Mouse (Mus musculus): ENCODE results near the gene Gm20388. TPM values are rescaled to one million over a fixed set of nuclear protein-coding genes. Genes with fewer than 3 reads are reported as not detected.

Gm20388 gene
- polyA plus RNA-seq, 1 experiment from 2014 or later: 7.4 TPM

GRCm38 (mm10) chr8:123505267-123505666, 3594.6 kb downstream of the Gm20388 start:
- H3K4me3 ChIP-seq (replicated peaks; ENCODE audit: low read length): no peak overlapping the region
- ATAC-seq (ENCODE audit: insufficient read depth, low FRiP score): no peak
- H3K27ac ChIP-seq (ENCODE audit: low read length): no peak overlapping the region
- H3K4me2 ChIP-seq (ENCODE audit: low read depth, low read length): no peak overlapping the region
- WGBS: 78% methylated on average over 4 of the region's 4 CpGs
- H3K9ac ChIP-seq (ENCODE audit: low read length): no peak overlapping the region
- H3K9me3 ChIP-seq (replicated peaks; ENCODE audit: control insufficient read depth, low read length): no peaks in the 10 kb centered on the region
- no peaks in the 10 kb centered on the region for H3K27me3 ChIP-seq (ENCODE audit: control insufficient read depth, insufficient read depth, low read length)
- H3K36me3 ChIP-seq (ENCODE audit: control insufficient read depth, insufficient read depth, low read length): peaks cover 24% of the 10 kb centered on the region
- H3K4me1 ChIP-seq (ENCODE audit: control insufficient read depth, insufficient read depth, low read length): no peaks in the 10 kb centered on the region

GRCm38 (mm10) chr8:123505695-123506094, 3595.1 kb downstream of the Gm20388 start:
- no peak overlapping the region for H3K27ac ChIP-seq (ENCODE audit: low read length)
- H3K27me3 ChIP-seq (ENCODE audit: control insufficient read depth, insufficient read depth, low read length): no peaks in the 10 kb centered on the region
- no peaks in the 10 kb centered on the region for H3K9me3 ChIP-seq (replicated peaks; ENCODE audit: control insufficient read depth, low read length)
- no peak overlapping the region for H3K4me3 ChIP-seq (replicated peaks; ENCODE audit: low read length)
- no peak overlapping the region for H3K4me2 ChIP-seq (ENCODE audit: low read depth, low read length)
- no peaks in the 10 kb centered on the region for H3K4me1 ChIP-seq (ENCODE audit: control insufficient read depth, insufficient read depth, low read length)
- H3K9ac ChIP-seq (ENCODE audit: low read length): no peak overlapping the region
- 80% methylated on average over 9 of the region's 9 CpGs for WGBS
- ATAC-seq (ENCODE audit: insufficient read depth, low FRiP score): no peak
- peaks cover 24% of the 10 kb centered on the region for H3K36me3 ChIP-seq (ENCODE audit: control insufficient read depth, insufficient read depth, low read length)

GRCm38 (mm10) chr8:123507153-123507552, 3596.5 kb downstream of the Gm20388 start:
- 89% methylated on average over 5 of the region's 5 CpGs for WGBS
- Histone ChIP-seq H3K4me1 (ENCODE audit: control insufficient read depth, insufficient read depth, low read length) (no peaks in the 10 kb centered on the region), H3K9me3 (replicated peaks; ENCODE audit: control insufficient read depth, low read length) (no peaks in the 10 kb centered on the region), H3K4me3 (replicated peaks; ENCODE audit: low read length) (no peak overlapping the region), H3K27ac (ENCODE audit: low read length) (no peak overlapping the region), H3K4me2 (ENCODE audit: low read depth, low read length) (no peak overlapping the region), H3K36me3 (ENCODE audit: control insufficient read depth, insufficient read depth, low read length) (peaks cover 20% of the 10 kb centered on the region), H3K9ac (ENCODE audit: low read length) (no peak overlapping the region), H3K27me3 (ENCODE audit: control insufficient read depth, insufficient read depth, low read length) (no peaks in the 10 kb centered on the region)
- ATAC-seq (ENCODE audit: insufficient read depth, low FRiP score): no peak

- WGBS: 69% methylated on average over 5 of the region's 5 CpGs
- H3K27ac ChIP-seq (ENCODE audit: low read length): no peak overlapping the region
Measured at GRCm38 (mm10) chr8:123510819-123511218, 3600.2 kb downstream of the Gm20388 start.

GRCm38 (mm10) chr8:123514136-123514535, 3603.5 kb downstream of the Gm20388 start:
- H3K27me3 ChIP-seq (ENCODE audit: control insufficient read depth, insufficient read depth, low read length): peaks cover 39% of the 10 kb centered on the region
- no peak for ATAC-seq (ENCODE audit: insufficient read depth, low FRiP score)
- no peak overlapping the region for H3K27ac ChIP-seq (ENCODE audit: low read length)
- WGBS: 3% methylated on average over 9 of the region's 9 CpGs
- H3K4me2 ChIP-seq (ENCODE audit: low read depth, low read length): peak overlapping the region; percentile 100
- H3K9ac ChIP-seq (ENCODE audit: low read length): peak overlapping the region; percentile 75
- H3K9me3 ChIP-seq (replicated peaks; ENCODE audit: control insufficient read depth, low read length): no peaks in the 10 kb centered on the region
- H3K36me3 ChIP-seq (ENCODE audit: control insufficient read depth, insufficient read depth, low read length): no peaks in the 10 kb centered on the region
- peak overlapping the region; percentile 67 for H3K4me3 ChIP-seq (replicated peaks; ENCODE audit: low read length)
- H3K4me1 ChIP-seq (ENCODE audit: control insufficient read depth, insufficient read depth, low read length): peaks cover 10% of the 10 kb centered on the region

More at GRCm38 (mm10) chr8:123510819-123511218, 3600.2 kb downstream of the Gm20388 start:
- Histone ChIP-seq H3K27me3 (ENCODE audit: control insufficient read depth, insufficient read depth, low read length) (peaks cover 30% of the 10 kb centered on the region), H3K4me1 (ENCODE audit: control insufficient read depth, insufficient read depth, low read length) (0 out of 2 replicates have a peak, but pooled peaks cover 6% of the 10 kb centered on the region), H3K36me3 (ENCODE audit: control insufficient read depth, insufficient read depth, low read length) (no peaks in the 10 kb centered on the region), H3K4me2 (ENCODE audit: low read depth, low read length) (no peak overlapping the region), H3K9ac (ENCODE audit: low read length) (no peak overlapping the region), H3K4me3 (replicated peaks; ENCODE audit: low read length) (no peak overlapping the region), H3K9me3 (replicated peaks; ENCODE audit: control insufficient read depth, low read length) (no peaks in the 10 kb centered on the region)
- ATAC-seq (ENCODE audit: insufficient read depth, low FRiP score): no peak

- Histone ChIP-seq H3K4me3 (replicated peaks; ENCODE audit: low read length) (peak within 1 kb of the TSS; percentile 67), H3K4me1 (ENCODE audit: control insufficient read depth, insufficient read depth, low read length) (peaks cover 16% of the 10 kb centered on the region), H3K27ac (ENCODE audit: low read length) (no peak within 1 kb of the TSS), H3K9me3 (replicated peaks; ENCODE audit: control insufficient read depth, low read length) (no peaks in the 10 kb centered on the region), H3K9ac (ENCODE audit: low read length) (peak within 1 kb of the TSS; percentile 75), H3K4me2 (ENCODE audit: low read depth, low read length) (peak within 1 kb of the TSS; percentile 100), H3K27me3 (ENCODE audit: control insufficient read depth, insufficient read depth, low read length) (peaks cover 39% of the 10 kb centered on the region), H3K36me3 (ENCODE audit: control insufficient read depth, insufficient read depth, low read length) (no peaks in the 10 kb centered on the region)
- WGBS: 2% methylated on average over 55 of the region's 63 CpGs
- peak; percentile 28; the same call in 1 of the 2 replicates for ATAC-seq (ENCODE audit: insufficient read depth, low FRiP score)
Measured at GRCm38 (mm10) chr8:123514781-123515539, 3604.3 kb downstream of the Gm20388 start, which contains the start of gene Dbndd1. TSS of gene Dbndd1 (minus strand) at chr8:123515463.

- Histone ChIP-seq H3K27me3 (ENCODE audit: control insufficient read depth, insufficient read depth, low read length) (peaks cover 39% of the 10 kb centered on the region), H3K36me3 (ENCODE audit: control insufficient read depth, insufficient read depth, low read length) (no peaks in the 10 kb centered on the region), H3K4me1 (ENCODE audit: control insufficient read depth, insufficient read depth, low read length) (peaks cover 16% of the 10 kb centered on the region), H3K4me2 (ENCODE audit: low read depth, low read length) (peak overlapping the region; percentile 100), H3K9ac (ENCODE audit: low read length) (no peak overlapping the region), H3K4me3 (replicated peaks; ENCODE audit: low read length) (peak overlapping the region; percentile 67), H3K9me3 (replicated peaks; ENCODE audit: control insufficient read depth, low read length) (no peaks in the 10 kb centered on the region), H3K27ac (ENCODE audit: low read length) (no peak overlapping the region)
- under 1% methylated on average over 11 of the region's 11 CpGs for WGBS
- ATAC-seq (ENCODE audit: insufficient read depth, low FRiP score): no peak
Measured at GRCm38 (mm10) chr8:123515540-123515897, 3604.9 kb downstream of the Gm20388 start.

- no peak overlapping the region for H3K4me2 ChIP-seq (ENCODE audit: low read depth, low read length)
- H3K36me3 ChIP-seq (ENCODE audit: control insufficient read depth, insufficient read depth, low read length): no peaks in the 10 kb centered on the region
- peaks cover 16% of the 10 kb centered on the region for H3K4me1 ChIP-seq (ENCODE audit: control insufficient read depth, insufficient read depth, low read length)
- no peak overlapping the region for H3K9ac ChIP-seq (ENCODE audit: low read length)
- H3K27me3 ChIP-seq (ENCODE audit: control insufficient read depth, insufficient read depth, low read length): peaks cover 39% of the 10 kb centered on the region
- 43% methylated on average over 2 of the region's 2 CpGs for WGBS
- no peak overlapping the region for H3K4me3 ChIP-seq (replicated peaks; ENCODE audit: low read length)
- H3K27ac ChIP-seq (ENCODE audit: low read length): no peak overlapping the region
- ATAC-seq (ENCODE audit: insufficient read depth, low FRiP score): no peak
- no peaks in the 10 kb centered on the region for H3K9me3 ChIP-seq (replicated peaks; ENCODE audit: control insufficient read depth, low read length)
Measured at GRCm38 (mm10) chr8:123516596-123516995, 3606.0 kb downstream of the Gm20388 start.

GRCm38 (mm10) chr8:123518172-123518571, 3607.5 kb downstream of the Gm20388 start:
- Histone ChIP-seq H3K4me3 (replicated peaks; ENCODE audit: low read length) (peak overlapping the region; percentile 82), H3K9ac (ENCODE audit: low read length) (peak overlapping the region; percentile 32; the same call in 1 of the 2 replicates), H3K27me3 (ENCODE audit: control insufficient read depth, insufficient read depth, low read length) (peaks cover 31% of the 10 kb centered on the region), H3K27ac (ENCODE audit: low read length) (no peak overlapping the region), H3K9me3 (replicated peaks; ENCODE audit: control insufficient read depth, low read length) (no peaks in the 10 kb centered on the region), H3K4me2 (ENCODE audit: low read depth, low read length) (peak overlapping the region; percentile 93), H3K36me3 (ENCODE audit: control insufficient read depth, insufficient read depth, low read length) (no peaks in the 10 kb centered on the region), H3K4me1 (ENCODE audit: control insufficient read depth, insufficient read depth, low read length) (peaks cover 16% of the 10 kb centered on the region)
- 27% methylated on average over 10 of the region's 10 CpGs for WGBS
- ATAC-seq (ENCODE audit: insufficient read depth, low FRiP score): no peak
